Comparison of ENCODE assay signal across 30 mouse cellular contexts in the genomic region with DNA sequence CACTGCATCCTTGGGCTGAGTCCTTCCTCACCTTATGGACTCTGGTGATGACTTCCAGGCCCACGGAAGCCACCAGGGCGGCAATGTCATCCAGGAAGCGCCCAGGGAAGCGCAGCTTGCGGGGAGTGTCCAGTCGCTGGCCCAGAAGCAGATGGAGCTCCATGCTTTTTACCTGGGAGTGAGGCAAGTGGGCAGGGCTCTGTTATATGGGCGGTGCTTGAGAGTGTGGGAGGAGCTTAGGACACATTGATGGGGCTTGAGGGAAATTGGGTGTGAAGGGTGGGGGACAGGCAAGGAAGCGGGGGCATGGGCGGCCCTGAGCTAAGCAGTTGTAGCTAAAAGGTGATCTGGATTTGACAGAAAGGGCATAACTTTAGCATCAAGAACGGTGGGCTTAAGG. TPM values are rescaled to one million over a fixed set of nuclear protein-coding genes. Genes with fewer than 3 reads are reported as not detected.
A peak's percentile ranks its signal among the peaks of the same experiment; 100 is the strongest.
DNase-seq lines count a peak whose midpoint lies in the region; ATAC-seq lines count a peak whose summit lies in the region.
"Had no signal": no experiment of that assay in that cellular context is flagged by ENCODE, and none has a peak within 500 bp of the region (broad histone marks: within the 10 kb centered on the region; RNA-seq: fewer than 3 reads in every experiment).

No protein-coding gene starts in this region.

- no peaks in the 10 kb centered on the region for H3K27me3 ChIP-seq in midbrain, embryonic 11.5 days (ENCODE audit: control insufficient read depth, insufficient read depth, low read length)
- H3K27me3 ChIP-seq in midbrain, embryonic 14.5 days (ENCODE audit: control insufficient read depth, insufficient read depth, low read length), result no peaks in the 10 kb centered on the region
- no peaks in the 10 kb centered on the region for H3K27me3 ChIP-seq in forebrain, embryonic 12.5 days
- H3K27me3 ChIP-seq: CH12.LX; heart, embryonic 13.5 days had no signal

- H3K9me3 ChIP-seq in midbrain, embryonic 11.5 days (ENCODE audit: control insufficient read depth, low read length), result no peaks in the 10 kb centered on the region
- no peaks in the 10 kb centered on the region for H3K9me3 ChIP-seq in midbrain, embryonic 14.5 days (ENCODE audit: control insufficient read depth, low read length)
- H3K9me3 ChIP-seq in forebrain, embryonic 12.5 days, result no peaks in the 10 kb centered on the region
- H3K9me3 ChIP-seq: forebrain, embryonic 10.5 days; G1E; heart, embryonic 13.5 days had no signal

- no peak overlapping the region for H3K4me2 ChIP-seq in midbrain, embryonic 11.5 days
- no peak overlapping the region for H3K4me2 ChIP-seq in midbrain, embryonic 14.5 days (ENCODE audit: low read length)
- H3K4me2 ChIP-seq in forebrain, embryonic 12.5 days, result no peak overlapping the region
- H3K4me2 ChIP-seq: heart, embryonic 13.5 days; hindbrain, embryonic 14.5 days had no signal

- ATAC-seq in midbrain, embryonic 11.5 days (ENCODE audit: low FRiP score), result no peak
- ATAC-seq in midbrain, embryonic 14.5 days (ENCODE audit: low FRiP score, low TSS enrichment), result no peak
- ATAC-seq in forebrain, embryonic 12.5 days (ENCODE audit: low FRiP score), result no peak
- no peak for ATAC-seq in inflammation-experienced regulatory T-cells, adult 6 months
- ATAC-seq: forebrain, embryonic 14.5 days; forebrain, postnatal 0 days; hindbrain, postnatal 0 days; intestine, postnatal 0 days had no signal

- H3K4me3 ChIP-seq in midbrain, embryonic 11.5 days (ENCODE audit: low read depth, low read length), result no peak overlapping the region
- no peak overlapping the region for H3K4me3 ChIP-seq in midbrain, embryonic 14.5 days (replicated peaks; ENCODE audit: low read depth, low read length)
- H3K4me3 ChIP-seq in forebrain, embryonic 12.5 days (replicated peaks), result no peak overlapping the region
- H3K4me3 ChIP-seq: forebrain, embryonic 10.5 days; gastrocnemius, adult 2 months; heart, embryonic 13.5 days had no signal

- H3K9ac ChIP-seq in midbrain, embryonic 11.5 days (ENCODE audit: low read length), result no peak overlapping the region
- no peak overlapping the region for H3K9ac ChIP-seq in midbrain, embryonic 14.5 days (replicated peaks; ENCODE audit: low read length)
- no peak overlapping the region for H3K9ac ChIP-seq in forebrain, embryonic 12.5 days
- H3K9ac ChIP-seq: forebrain, postnatal 0 days; heart, embryonic 13.5 days; hindbrain, embryonic 14.5 days had no signal

- 59% methylated on average over 10 of the region's 10 CpGs for WGBS in midbrain, embryonic 11.5 days
- 59% methylated on average over 10 of the region's 10 CpGs for WGBS in midbrain, embryonic 14.5 days
- WGBS in forebrain, embryonic 12.5 days, result 69% methylated on average over 10 of the region's 10 CpGs

- no peak overlapping the region for H3K27ac ChIP-seq in midbrain, embryonic 11.5 days (ENCODE audit: low read depth, low read length)
- no peak overlapping the region for H3K27ac ChIP-seq in midbrain, embryonic 14.5 days (replicated peaks; ENCODE audit: low read depth, low read length)
- no peak overlapping the region for H3K27ac ChIP-seq in forebrain, embryonic 12.5 days
- H3K27ac ChIP-seq: forebrain, embryonic 10.5 days; gastrocnemius, adult 2 months; heart, embryonic 13.5 days; hindbrain, embryonic 14.5 days; hindbrain, postnatal 0 days had no signal

- H3K36me3 ChIP-seq in midbrain, embryonic 11.5 days (ENCODE audit: control insufficient read depth, insufficient read depth, low read length), result no peaks in the 10 kb centered on the region
- no peaks in the 10 kb centered on the region for H3K36me3 ChIP-seq in midbrain, embryonic 14.5 days (ENCODE audit: control insufficient read depth, insufficient read depth, low read length)
- H3K36me3 ChIP-seq in forebrain, embryonic 12.5 days (replicated peaks), result no peaks in the 10 kb centered on the region

- DNase-seq in midbrain, embryonic 11.5 days (ENCODE audit: low spot score, missing footprints), result peak; percentile 73
- DNase-seq in midbrain, embryonic 14.5 days, result no peak
- DNase-seq in ES-CJ7 (ENCODE audit: low read depth, low spot score) (peak; percentile 62), WW6 (ENCODE audit: low read depth, low spot score) (peak; percentile 45)
- DNase-seq: adrenal gland, adult 8-10 months; adrenal gland, postnatal 25 days; B cell, adult 2 months; cerebellum, adult 18-20 months; cerebellum, adult 9-10 months; cerebellum, postnatal 14 days; forebrain, postnatal 0 days; gastrocnemius, adult 2 months; gastrocnemius, postnatal 14 days; heart, adult 18-20 months; heart, postnatal 14 days; heart, postnatal 4 days; kidney, adult 2 months had no signal

- H3K4me1 ChIP-seq in midbrain, embryonic 11.5 days (ENCODE audit: control insufficient read depth, insufficient read depth, low read length), result no peaks in the 10 kb centered on the region
- H3K4me1 ChIP-seq in midbrain, embryonic 14.5 days (ENCODE audit: control insufficient read depth, insufficient read depth, low read length), result no peaks in the 10 kb centered on the region
- no peaks in the 10 kb centered on the region for H3K4me1 ChIP-seq in forebrain, embryonic 12.5 days
- H3K4me1 ChIP-seq: forebrain, embryonic 10.5 days; heart, embryonic 13.5 days had no signal

RNA-seq across cellular contexts. Expression of a gene that starts 10.9 kb away (rescaled TPM):
- polyA plus RNA-seq in midbrain, embryonic 11.5 days (2014; fragmentation: Nextera tagmentation; extraction: Ambion mirVana), result 0.19 and 0.22 TPM in 2 replicates
- 0.34 TPM in 1 of 2 replicates, not detected in the other for polyA plus RNA-seq in midbrain, embryonic 14.5 days (2014; fragmentation: Nextera tagmentation; extraction: Ambion mirVana)
- 0.45 TPM in 1 of 2 replicates, not detected in the other for polyA plus RNA-seq in forebrain, embryonic 12.5 days (2016; fragmentation: Nextera tagmentation; extraction: Ambion mirVana)
- polyA plus RNA-seq in inflammation-experienced regulatory T-cells, adult 6 months (2017; shearing (Covaris generic)), result not detected
- polyA plus RNA-seq: brain, embryonic 14.5 days; embryonic facial prominence, embryonic 11.5 days; forebrain, embryonic 14.5 days; frontal cortex, adult 2 months; G1E had no signal

RNA-seq across cellular contexts. Expression of a gene that starts 25.8 kb away (rescaled TPM):
- 3.5 and 3.9 TPM in 2 replicates for polyA plus RNA-seq in midbrain, embryonic 11.5 days (2014; fragmentation: Nextera tagmentation; extraction: Ambion mirVana)
- 0.66 and 2.7 TPM in 2 replicates for polyA plus RNA-seq in midbrain, embryonic 14.5 days (2014; fragmentation: Nextera tagmentation; extraction: Ambion mirVana)
- polyA plus RNA-seq in forebrain, embryonic 12.5 days (2016; fragmentation: Nextera tagmentation; extraction: Ambion mirVana), result 6.1 and 6.2 TPM in 2 replicates
- not detected for polyA plus RNA-seq in inflammation-experienced regulatory T-cells, adult 6 months (2017; shearing (Covaris generic))
- polyA plus RNA-seq: G1E had no signal

RNA-seq across cellular contexts. Expression of a gene that starts 28.1 kb away (rescaled TPM):
- polyA plus RNA-seq in midbrain, embryonic 11.5 days (2014; fragmentation: Nextera tagmentation; extraction: Ambion mirVana), result 15.1 and 15.9 TPM in 2 replicates
- polyA plus RNA-seq in midbrain, embryonic 14.5 days (2014; fragmentation: Nextera tagmentation; extraction: Ambion mirVana), result 7.2 and 12.7 TPM in 2 replicates
- 17.5 and 18.9 TPM in 2 replicates for polyA plus RNA-seq in forebrain, embryonic 12.5 days (2016; fragmentation: Nextera tagmentation; extraction: Ambion mirVana)
- polyA plus RNA-seq in inflammation-experienced regulatory T-cells, adult 6 months (2017; shearing (Covaris generic)), result 1 to 10 TPM; 1.7 to 2.1 (median 1.9) TPM
